Mouse (Mus musculus): ENCODE results near the gene Gm21149. TPM values are rescaled to one million over a fixed set of nuclear protein-coding genes. Genes with fewer than 3 reads are reported as not detected.
"Not testable (repeated sequence)": the region's sequence is repeated elsewhere in the genome, so short reads cannot be mapped to it uniquely, and the experiment has no call there.

Gene Gm21149
- polyA plus RNA-seq, 1 experiment from 2014 or later: not detected

DNA sequence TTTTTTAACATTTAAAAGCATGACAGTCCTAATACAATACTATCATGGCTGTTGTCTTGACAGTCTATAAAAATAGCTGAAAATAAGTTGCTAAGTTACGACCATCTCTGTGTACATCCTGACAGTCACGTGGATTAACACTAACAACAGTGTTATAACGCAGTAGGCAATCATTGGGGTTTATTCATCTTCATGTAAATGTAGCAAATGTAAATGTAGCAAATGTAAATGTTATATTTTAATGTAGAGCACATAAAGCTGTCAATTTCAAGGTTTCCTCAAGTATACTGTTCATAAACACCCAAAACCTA is 30.9 kb upstream of the Gm21149 start:
- no peak overlapping the region for H3K27ac ChIP-seq (ENCODE audit: low read length)
- no peaks in the 10 kb centered on the region for H3K4me1 ChIP-seq (ENCODE audit: control insufficient read depth, insufficient read depth, low read length)
- H3K36me3 ChIP-seq (ENCODE audit: control insufficient read depth, insufficient read depth, low read length): no peaks in the 10 kb centered on the region
- no peak overlapping the region for H3K4me3 ChIP-seq (ENCODE audit: low read length)
- 70% methylated on average over 3 of the region's 3 CpGs for WGBS
- H3K4me2 ChIP-seq (ENCODE audit: low read depth, low read length): no peak overlapping the region
- ATAC-seq: peak; percentile 44; the same call in 1 of the 2 replicates
- H3K27me3 ChIP-seq (replicated peaks; ENCODE audit: control insufficient read depth, insufficient read depth, low read length): no peaks in the 10 kb centered on the region
- H3K9ac ChIP-seq (ENCODE audit: low read depth, low read length): no peak overlapping the region
- H3K9me3 ChIP-seq (ENCODE audit: control insufficient read depth, low read length): peaks cover 7% of the 10 kb centered on the region; the same call in 1 of the 2 replicates

DNA sequence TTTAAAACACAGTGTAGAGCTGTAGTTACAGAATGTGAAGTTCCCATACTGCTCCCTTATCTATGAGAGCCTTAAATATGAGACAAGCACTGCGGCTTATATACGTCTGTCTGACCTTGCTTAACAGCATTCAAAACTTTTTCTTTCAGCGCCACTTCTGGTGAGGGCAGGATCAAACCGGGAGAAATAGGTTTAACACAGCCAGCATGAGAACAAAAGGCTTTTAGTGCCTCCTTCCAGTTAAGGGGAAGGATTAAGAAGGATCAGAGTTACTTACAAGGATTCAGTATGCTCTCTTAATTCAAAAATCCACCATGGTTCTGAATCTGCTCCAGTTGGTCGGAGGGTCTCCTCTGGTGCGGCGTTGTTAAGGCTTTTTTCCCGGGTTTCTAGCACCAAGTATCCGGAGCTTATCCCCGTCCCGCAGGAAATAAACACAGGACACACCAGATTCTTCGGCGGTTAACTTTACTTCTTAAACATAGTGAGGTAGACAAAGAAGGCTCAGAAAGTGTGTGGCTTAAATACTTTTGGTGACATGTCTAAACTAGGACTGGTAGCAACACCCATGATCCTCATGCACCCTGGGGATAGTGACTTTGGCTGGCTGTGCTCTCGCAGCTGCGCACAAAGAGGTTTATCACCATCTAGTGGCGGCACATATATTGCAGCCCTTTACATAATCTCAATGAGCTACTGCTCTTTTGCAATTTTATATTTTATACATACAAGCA is 30.4 kb upstream of the Gm21149 start:
- no peak overlapping the region for H3K9ac ChIP-seq (ENCODE audit: low read depth, low read length)
- H3K4me1 ChIP-seq (ENCODE audit: control insufficient read depth, insufficient read depth, low read length): no peaks in the 10 kb centered on the region
- WGBS: 48% methylated on average over 16 of the region's 16 CpGs

DNA sequence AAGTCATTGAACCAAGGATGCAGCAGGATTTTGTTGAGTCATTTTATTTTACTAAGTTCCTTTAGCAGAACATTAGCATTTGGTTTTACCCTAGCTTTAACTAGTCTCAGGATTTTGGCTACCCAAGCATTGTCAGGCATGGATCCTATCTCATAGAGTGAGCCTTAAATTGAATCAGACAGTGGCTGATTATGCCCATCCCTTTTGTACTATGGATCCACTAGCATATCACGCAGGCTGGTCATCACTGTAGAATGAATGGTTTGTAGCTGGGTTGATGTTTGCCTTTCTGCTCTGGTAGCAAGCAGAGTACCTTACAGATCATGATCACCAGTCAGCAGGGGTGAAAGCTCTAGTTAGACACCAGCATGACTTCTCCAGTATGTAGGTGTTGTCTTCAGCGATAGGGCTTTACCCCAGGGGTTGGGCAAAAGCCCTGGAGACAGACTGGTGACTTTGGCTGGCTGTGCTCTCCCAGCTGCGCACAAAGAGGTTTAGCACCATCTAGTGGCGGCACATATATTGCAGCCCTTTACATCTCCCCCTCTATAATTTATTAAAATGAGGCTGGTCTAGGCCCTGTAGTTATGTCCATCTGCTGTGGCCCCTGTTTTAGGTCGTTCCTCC is 22.6 kb upstream of the Gm21149 start:
- not testable (repeated sequence) for H3K9ac ChIP-seq (ENCODE audit: low read depth, low read length); H3K27ac ChIP-seq (ENCODE audit: low read length); H3K9me3 ChIP-seq (ENCODE audit: control insufficient read depth, low read length); H3K4me1 ChIP-seq (ENCODE audit: control insufficient read depth, insufficient read depth, low read length); H3K4me3 ChIP-seq (ENCODE audit: low read length); H3K4me2 ChIP-seq (ENCODE audit: low read depth, low read length); H3K36me3 ChIP-seq (ENCODE audit: control insufficient read depth, insufficient read depth, low read length); H3K27me3 ChIP-seq (replicated peaks; ENCODE audit: control insufficient read depth, insufficient read depth, low read length)
- peak; percentile 66 for ATAC-seq
- WGBS: 33% methylated on average over 5 of the region's 5 CpGs

More for the DNA sequence above, 30.4 kb upstream of the Gm21149 start:
- 0 out of 2 replicates have a peak, but pooled peaks cover 6% of the 10 kb centered on the region for H3K9me3 ChIP-seq (ENCODE audit: control insufficient read depth, low read length)
- no peak overlapping the region for H3K27ac ChIP-seq (ENCODE audit: low read length)
- no peaks in the 10 kb centered on the region for H3K27me3 ChIP-seq (replicated peaks; ENCODE audit: control insufficient read depth, insufficient read depth, low read length)
- H3K4me2 ChIP-seq (ENCODE audit: low read depth, low read length): no peak overlapping the region
- H3K36me3 ChIP-seq (ENCODE audit: control insufficient read depth, insufficient read depth, low read length): no peaks in the 10 kb centered on the region
- peak overlapping the region; percentile 10; the same call in 1 of the 2 replicates for H3K4me3 ChIP-seq (ENCODE audit: low read length)
- ATAC-seq: peak; percentile 85

DNA sequence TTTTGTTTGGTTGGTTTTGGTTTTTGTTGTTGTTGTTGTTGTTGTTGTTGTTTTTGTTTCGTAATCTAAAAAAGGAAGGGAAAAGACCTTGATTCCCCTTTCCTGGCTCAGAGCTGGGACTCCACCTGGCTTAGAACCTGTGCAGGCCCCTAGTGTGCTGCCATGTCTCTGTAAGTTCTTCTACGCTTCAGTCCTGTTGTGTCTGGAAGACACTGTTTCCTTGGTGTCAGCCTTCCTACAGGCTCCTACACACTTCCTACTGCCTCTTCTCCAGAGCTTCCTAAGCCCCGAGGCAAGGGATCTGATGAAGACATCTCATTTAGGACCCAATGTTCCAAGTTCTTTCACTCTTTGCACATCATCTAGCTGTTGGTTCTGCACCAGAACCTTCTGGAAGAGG is 22.0 kb upstream of the Gm21149 start:
- H3K9ac ChIP-seq (ENCODE audit: low read depth, low read length); H3K9me3 ChIP-seq (ENCODE audit: control insufficient read depth, low read length); H3K27ac ChIP-seq (ENCODE audit: low read length); H3K4me3 ChIP-seq (ENCODE audit: low read length); H3K4me2 ChIP-seq (ENCODE audit: low read depth, low read length); ATAC-seq; H3K27me3 ChIP-seq (replicated peaks; ENCODE audit: control insufficient read depth, insufficient read depth, low read length); H3K4me1 ChIP-seq (ENCODE audit: control insufficient read depth, insufficient read depth, low read length); H3K36me3 ChIP-seq (ENCODE audit: control insufficient read depth, insufficient read depth, low read length): not testable (repeated sequence)
- 73% methylated on average over 3 of the region's 3 CpGs for WGBS

DNA sequence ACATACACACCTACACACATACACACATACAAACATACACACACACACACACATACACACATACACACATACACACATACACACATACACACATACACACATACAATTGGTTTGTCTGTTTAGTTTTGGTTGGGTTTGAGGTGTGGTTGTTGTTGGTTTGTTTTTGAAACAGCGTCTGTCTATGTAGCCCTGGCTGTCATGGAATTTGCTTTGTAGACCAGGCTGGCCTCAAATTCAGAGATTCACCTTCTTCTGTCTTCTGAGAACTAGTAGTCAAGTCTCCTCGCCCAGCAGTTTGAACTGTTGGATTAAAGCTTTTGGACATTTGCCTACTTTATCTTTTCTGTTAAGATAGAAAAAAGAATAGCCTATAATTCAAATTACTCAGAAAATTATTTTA is 14.6 kb upstream of the Gm21149 start:
- H3K4me2 ChIP-seq (ENCODE audit: low read depth, low read length); H3K9ac ChIP-seq (ENCODE audit: low read depth, low read length); ATAC-seq; H3K4me1 ChIP-seq (ENCODE audit: control insufficient read depth, insufficient read depth, low read length); H3K36me3 ChIP-seq (ENCODE audit: control insufficient read depth, insufficient read depth, low read length); H3K9me3 ChIP-seq (ENCODE audit: control insufficient read depth, low read length); H3K27ac ChIP-seq (ENCODE audit: low read length); H3K4me3 ChIP-seq (ENCODE audit: low read length); H3K27me3 ChIP-seq (replicated peaks; ENCODE audit: control insufficient read depth, insufficient read depth, low read length): not testable (repeated sequence)
- 60% methylated on average over 2 of the region's 2 CpGs for WGBS

DNA sequence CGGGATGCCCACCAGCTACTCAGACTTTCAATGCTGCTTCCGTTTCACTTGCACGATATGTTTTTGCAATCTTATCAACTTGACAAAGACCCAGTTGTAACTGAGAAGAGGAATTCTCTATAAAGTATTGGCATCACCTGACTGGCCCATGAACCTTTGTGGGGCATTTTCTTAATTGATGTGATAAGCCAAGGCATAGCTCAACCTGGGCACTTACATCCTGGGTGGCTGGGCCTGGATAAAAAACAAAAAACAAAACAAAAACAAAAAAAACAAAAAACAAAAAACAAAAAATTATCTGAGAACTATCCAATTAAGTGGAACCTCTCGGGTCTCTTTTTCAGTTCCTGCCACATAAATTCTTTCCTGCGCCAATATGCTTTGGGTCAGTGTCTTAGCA is 12.4 kb upstream of the Gm21149 start:
- 89% methylated on average over 5 of the region's 5 CpGs for WGBS
- H3K27ac ChIP-seq (ENCODE audit: low read length): no peak overlapping the region
- ATAC-seq: no peak
- no peaks in the 10 kb centered on the region for H3K4me1 ChIP-seq (ENCODE audit: control insufficient read depth, insufficient read depth, low read length)
- peaks cover 7% of the 10 kb centered on the region; the same call in 1 of the 2 replicates for H3K9me3 ChIP-seq (ENCODE audit: control insufficient read depth, low read length)
- H3K4me2 ChIP-seq (ENCODE audit: low read depth, low read length): no peak overlapping the region
- no peaks in the 10 kb centered on the region for H3K36me3 ChIP-seq (ENCODE audit: control insufficient read depth, insufficient read depth, low read length)
- no peaks in the 10 kb centered on the region for H3K27me3 ChIP-seq (replicated peaks; ENCODE audit: control insufficient read depth, insufficient read depth, low read length)
- H3K4me3 ChIP-seq (ENCODE audit: low read length): no peak overlapping the region
- H3K9ac ChIP-seq (ENCODE audit: low read depth, low read length): no peak overlapping the region

DNA sequence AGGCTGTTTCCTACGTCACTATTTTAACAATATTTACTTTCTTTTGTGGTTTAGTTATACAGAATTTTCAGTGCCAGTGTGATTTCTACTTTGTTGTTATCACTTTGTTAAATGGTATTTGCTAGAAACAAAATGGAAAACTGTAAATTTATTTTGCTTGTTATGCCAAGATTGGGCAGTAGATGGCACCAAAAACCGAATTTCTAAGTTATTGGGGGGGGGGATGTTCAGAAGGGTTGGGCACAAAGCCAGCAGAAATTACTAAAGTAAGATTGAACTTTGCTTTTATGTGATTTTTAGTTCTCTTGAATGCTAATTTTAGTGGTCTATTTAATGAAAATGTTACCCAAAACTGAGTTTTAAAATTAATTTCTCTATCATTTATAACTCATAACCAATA is 8.3 kb upstream of the Gm21149 start:
- H3K4me2 ChIP-seq (ENCODE audit: low read depth, low read length); H3K27ac ChIP-seq (ENCODE audit: low read length); H3K9ac ChIP-seq (ENCODE audit: low read depth, low read length); H3K4me3 ChIP-seq (ENCODE audit: low read length); H3K36me3 ChIP-seq (ENCODE audit: control insufficient read depth, insufficient read depth, low read length); H3K4me1 ChIP-seq (ENCODE audit: control insufficient read depth, insufficient read depth, low read length); H3K27me3 ChIP-seq (replicated peaks; ENCODE audit: control insufficient read depth, insufficient read depth, low read length); ATAC-seq; H3K9me3 ChIP-seq (ENCODE audit: control insufficient read depth, low read length): not testable (repeated sequence)
- 23% methylated on average over 2 of the region's 2 CpGs for WGBS

DNA sequence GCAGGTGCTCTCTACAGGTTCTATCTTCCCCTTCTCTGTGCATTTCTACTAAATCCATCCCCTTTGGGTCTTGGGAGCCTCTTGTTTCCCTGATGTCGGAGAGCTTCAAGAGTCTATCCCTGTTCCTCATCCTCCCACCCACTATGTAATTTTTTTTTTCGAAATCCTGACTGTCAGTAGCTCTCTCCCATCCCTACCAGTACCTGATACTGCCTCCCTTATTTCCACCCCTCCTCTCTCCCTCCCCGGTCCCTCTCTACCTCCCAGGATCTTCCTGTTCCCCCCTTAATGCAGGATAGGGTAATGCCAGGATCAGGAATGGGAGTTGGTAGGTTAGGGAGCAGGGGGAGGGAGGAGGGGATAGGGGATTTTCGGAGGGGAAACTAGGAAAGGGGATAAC is 7.3 kb upstream of the Gm21149 start:
- H3K4me2 ChIP-seq (ENCODE audit: low read depth, low read length); ATAC-seq; H3K9ac ChIP-seq (ENCODE audit: low read depth, low read length): not testable (repeated sequence)

DNA sequence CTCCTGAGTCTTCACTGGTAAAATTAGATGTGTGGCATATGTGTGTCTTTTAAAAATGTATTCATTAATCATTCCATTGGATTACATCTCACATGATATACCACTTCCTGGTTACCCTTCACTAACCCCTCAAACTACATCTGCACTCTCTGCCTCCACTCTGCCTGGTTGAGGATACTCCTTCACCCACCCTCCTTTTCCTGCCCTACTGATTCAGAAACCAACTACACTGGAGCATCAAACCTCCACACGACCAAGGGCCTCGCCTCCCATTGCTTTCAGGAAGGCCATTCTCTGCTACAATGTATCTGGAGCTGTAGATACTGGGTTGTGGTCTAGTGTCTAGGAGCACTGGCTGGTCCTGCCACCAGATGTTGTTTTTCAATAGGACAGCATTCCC is 6.5 kb upstream of the Gm21149 start:
- H3K27me3 ChIP-seq (replicated peaks; ENCODE audit: control insufficient read depth, insufficient read depth, low read length); H3K4me1 ChIP-seq (ENCODE audit: control insufficient read depth, insufficient read depth, low read length); H3K9ac ChIP-seq (ENCODE audit: low read depth, low read length); ATAC-seq; H3K36me3 ChIP-seq (ENCODE audit: control insufficient read depth, insufficient read depth, low read length); H3K4me2 ChIP-seq (ENCODE audit: low read depth, low read length); H3K9me3 ChIP-seq (ENCODE audit: control insufficient read depth, low read length); H3K27ac ChIP-seq (ENCODE audit: low read length); H3K4me3 ChIP-seq (ENCODE audit: low read length): not testable (repeated sequence)
- WGBS: 66% methylated on average over 2 of the region's 2 CpGs

More for the DNA sequence above, 7.3 kb upstream of the Gm21149 start:
- H3K36me3 ChIP-seq (ENCODE audit: control insufficient read depth, insufficient read depth, low read length); H3K9me3 ChIP-seq (ENCODE audit: control insufficient read depth, low read length); H3K27ac ChIP-seq (ENCODE audit: low read length); H3K27me3 ChIP-seq (replicated peaks; ENCODE audit: control insufficient read depth, insufficient read depth, low read length); H3K4me1 ChIP-seq (ENCODE audit: control insufficient read depth, insufficient read depth, low read length); H3K4me3 ChIP-seq (ENCODE audit: low read length): not testable (repeated sequence)
- WGBS: 56% methylated on average over 4 of the region's 4 CpGs

DNA sequence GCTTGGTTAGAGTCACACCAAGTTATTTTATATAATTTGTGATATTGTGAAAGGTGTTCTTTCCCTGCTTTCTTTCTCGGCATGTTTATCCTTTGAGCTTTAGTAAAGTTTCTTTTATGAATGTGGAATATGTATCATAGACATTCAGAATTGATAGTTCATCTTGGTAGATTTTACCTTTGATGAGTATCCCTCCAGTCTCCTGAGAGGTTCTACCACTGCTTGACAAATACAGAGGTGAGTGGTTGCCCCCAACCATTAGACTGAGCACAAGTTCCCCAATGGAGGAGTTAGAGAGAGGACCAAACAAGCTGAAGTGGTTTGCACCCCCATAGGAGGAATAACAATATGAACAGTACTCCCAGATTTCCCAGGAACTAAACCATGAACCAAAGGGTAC is 6.2 kb downstream of the Gm21149 start:
- WGBS: 70% methylated on average over 1 of the region's 1 CpGs
- H3K9ac ChIP-seq (ENCODE audit: low read depth, low read length); H3K27ac ChIP-seq (ENCODE audit: low read length); H3K4me1 ChIP-seq (ENCODE audit: control insufficient read depth, insufficient read depth, low read length); H3K36me3 ChIP-seq (ENCODE audit: control insufficient read depth, insufficient read depth, low read length); H3K9me3 ChIP-seq (ENCODE audit: control insufficient read depth, low read length); H3K27me3 ChIP-seq (replicated peaks; ENCODE audit: control insufficient read depth, insufficient read depth, low read length); ATAC-seq; H3K4me3 ChIP-seq (ENCODE audit: low read length); H3K4me2 ChIP-seq (ENCODE audit: low read depth, low read length): not testable (repeated sequence)
